Mouse (Mus musculus) MEL (cell line): ENCODE measurements around the gene Ube2g2.

ENCODE experiments used
- MAX ChIP-seq: IDR thresholded peaks from 2 replicates; pipeline ENCODE4 v1.6.1; 2011; ENCODE audit warnings: low read length, improper control_type of control experiment
- NELFE ChIP-seq: IDR thresholded peaks from 2 replicates; pipeline ENCODE4 v1.6.1; 2011; ENCODE audit warnings: low read depth, low read length, improper control_type of control experiment
- POLR2A ChIP-seq, 2 experiments: IDR thresholded peaks; 2 replicates each; pipeline ENCODE4 v1.6.1; 2011 to 2012; ENCODE audit warnings: low read length in 2 of 2, mild to moderate bottlenecking in 2 of 2, control low read depth in 1 of 2, improper control_type of control experiment in 1 of 2, low read depth in 1 of 2, moderate library complexity in 1 of 2; ENCODE audit not compliant: control insufficient read depth in 1 of 2, insufficient read depth in 1 of 2, poor library complexity in 1 of 2
- POLR2AphosphoS5 ChIP-seq: IDR thresholded peaks from 2 replicates; pipeline ENCODE4 v1.6.1; 2012; ENCODE audit warnings: low read depth, borderline replicate concordance, mild to moderate bottlenecking, inconsistent platforms, low read length, moderate library complexity, mixed read lengths
- ZMIZ1 ChIP-seq: IDR thresholded peaks from 2 replicates; pipeline ENCODE4 v1.6.1; 2012; ENCODE audit warnings: low read depth, mild to moderate bottlenecking, inconsistent platforms, low read length, improper control_type of control experiment, moderate library complexity

- no peak for TF ChIP-seq NELFE
- TF ChIP-seq POLR2A (IDR thresholded peaks at IDR 0.05; ENCODE audit: control insufficient read depth in 1 of 2, insufficient read depth in 1 of 2, low read depth in 1 of 2, low read length in 2 of 2, poor library complexity in 1 of 2): no peak
- no peak for TF ChIP-seq MAX
- TF ChIP-seq ZMIZ1: no peak
- no peak for TF ChIP-seq POLR2AphosphoS5
These were observed 33.0 kb upstream of the Ube2g2 start for GRCm38 (mm10) chr10:77589117-77589516.
